Comparison of ENCODE assay signal across 9 mouse cellular contexts in the genomic region with DNA sequence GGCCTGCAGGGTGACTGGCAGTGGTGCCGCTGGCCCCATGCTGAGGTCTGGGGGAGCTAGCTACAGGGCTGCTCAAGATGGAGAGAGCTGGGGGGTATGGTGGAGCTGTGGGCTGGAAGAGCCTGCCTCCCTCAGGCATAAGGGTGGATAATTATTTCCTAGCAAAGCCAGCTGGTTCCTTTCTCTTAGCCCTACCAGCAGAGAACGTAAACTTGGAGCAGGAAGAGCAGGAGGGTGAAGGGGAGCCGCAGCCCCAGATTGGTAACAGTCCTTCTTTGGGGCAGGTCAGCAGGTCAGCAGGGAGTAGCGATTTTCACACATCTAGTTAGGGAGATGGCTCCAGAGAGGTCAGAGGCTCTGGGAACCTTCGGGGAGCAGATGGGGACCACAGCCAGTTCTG. TPM values are rescaled to one million over a fixed set of nuclear protein-coding genes. Genes with fewer than 3 reads are reported as not detected.
DNase-seq lines count a peak whose midpoint lies in the region; ATAC-seq and TF ChIP-seq lines count a peak whose summit lies in the region.
"Had no signal": no experiment of that assay in that cellular context is flagged by ENCODE, and none has a peak within 500 bp of the region (broad histone marks: within the 10 kb centered on the region; RNA-seq: fewer than 3 reads in every experiment).

No protein-coding gene starts in this region.

- intact Hi-C loops in gastrocnemius, adult 2 months (cut with DNase I) = no loop called here

- H3K4me3 ChIP-seq in gastrocnemius, adult 2 months = no peak overlapping the region
- no peak overlapping the region for H3K4me3 ChIP-seq in lung, postnatal 0 days (ENCODE audit: low read depth, low read length)
- no peak overlapping the region for H3K4me3 ChIP-seq in limb, embryonic 12.5 days (replicated peaks)
- H3K4me3 ChIP-seq in stomach, embryonic 16.5 days (replicated peaks; ENCODE audit: low read length) = no peak overlapping the region

- no peak overlapping the region for H3K9ac ChIP-seq in lung, postnatal 0 days (replicated peaks; ENCODE audit: low read depth)
- no peak overlapping the region for H3K9ac ChIP-seq in limb, embryonic 12.5 days (replicated peaks)
- no peak overlapping the region for H3K9ac ChIP-seq in stomach, embryonic 16.5 days (ENCODE audit: low read length)

- no peaks in the 10 kb centered on the region; the same call in 1 of the 2 replicates for H3K4me1 ChIP-seq in lung, postnatal 0 days (ENCODE audit: insufficient read depth, low read depth, low read length)
- H3K4me1 ChIP-seq in limb, embryonic 12.5 days (replicated peaks) = peaks cover 17% of the 10 kb centered on the region
- peaks cover 9% of the 10 kb centered on the region for H3K4me1 ChIP-seq in stomach, embryonic 16.5 days (ENCODE audit: control insufficient read depth, insufficient read depth, low read length)

- H3K27me3 ChIP-seq in lung, postnatal 0 days (replicated peaks; ENCODE audit: insufficient read depth, low read length) = no peaks in the 10 kb centered on the region
- no peaks in the 10 kb centered on the region for H3K27me3 ChIP-seq in limb, embryonic 12.5 days
- no peaks in the 10 kb centered on the region for H3K27me3 ChIP-seq in stomach, embryonic 16.5 days (ENCODE audit: control insufficient read depth, insufficient read depth, low read length)

- H3K4me2 ChIP-seq in lung, postnatal 0 days (replicated peaks; ENCODE audit: low read depth, low read length) = no peak overlapping the region
- no peak overlapping the region for H3K4me2 ChIP-seq in limb, embryonic 12.5 days
- no peak overlapping the region for H3K4me2 ChIP-seq in stomach, embryonic 16.5 days (ENCODE audit: low read depth, low read length)

- peak overlapping the region; percentile 62; the same call in 1 of the 2 replicates for H3K27ac ChIP-seq in gastrocnemius, adult 2 months
- H3K27ac ChIP-seq in lung, postnatal 0 days (ENCODE audit: low read length) = no peak overlapping the region; the same call in 1 of the 2 replicates
- H3K27ac ChIP-seq in limb, embryonic 12.5 days = peak overlapping the region; percentile 77
- H3K27ac ChIP-seq in stomach, embryonic 16.5 days (ENCODE audit: low read length) = peak overlapping the region; percentile 1; the same call in 1 of the 2 replicates

- WGBS in lung, postnatal 0 days = 47% methylated on average over 5 of the region's 5 CpGs
- whole genome bisulfite sequencing in limb, embryonic 12.5 days = 13% methylated on average over 5 of the region's 5 CpGs
- WGBS in stomach, embryonic 16.5 days = 27% methylated on average over 5 of the region's 5 CpGs

- 0 out of 2 replicates have a peak, but pooled peaks cover 12% of the 10 kb centered on the region for H3K36me3 ChIP-seq in lung, postnatal 0 days (ENCODE audit: insufficient read depth, low read length)
- H3K36me3 ChIP-seq in limb, embryonic 12.5 days = peaks cover 65% of the 10 kb centered on the region
- peaks cover 7% of the 10 kb centered on the region; the same call in 1 of the 2 replicates for H3K36me3 ChIP-seq in stomach, embryonic 16.5 days (ENCODE audit: control insufficient read depth, insufficient read depth, low read length)

- DNase-seq in gastrocnemius, adult 2 months = no peak
- DNase-seq in gastrocnemius, postnatal 4 days (ENCODE audit: low spot score in 2 of 2) = no peak
- DNase-seq in lung, postnatal 0 days (ENCODE audit: low spot score) = peak; percentile 52
- no peak for DNase-seq in lung, postnatal 10 days
- no peak for DNase-seq in layer of hippocampus, adult 8-10 months (ENCODE audit: low spot score in 2 of 2)
- DNase-seq: liver had no signal

- no peak for TF ChIP-seq EP300 in lung, postnatal 0 days (IDR thresholded peaks at IDR 0.05)

- ATAC-seq in lung, postnatal 0 days = peak; percentile 58
- peak; percentile 29; the same call in 1 of the 2 replicates for ATAC-seq in limb, embryonic 12.5 days (ENCODE audit: insufficient number of reproducible peaks, insufficient read depth, low FRiP score, low TSS enrichment, low read depth)
- no peak for ATAC-seq in stomach, embryonic 16.5 days (ENCODE audit: insufficient read depth, low FRiP score)
- no peak for ATAC-seq in erythroblast, adult 5-6 weeks (replicated peaks; ENCODE audit: low FRiP score, poor library complexity, severe bottlenecking)

- TF ChIP-seq CTCF in gastrocnemius, adult 2 months (IDR thresholded peaks at IDR 0.05) = no peak
- peak; percentile 45 for TF ChIP-seq CTCF in lung, postnatal 0 days (IDR thresholded peaks at IDR 0.05)

- no peaks in the 10 kb centered on the region for H3K9me3 ChIP-seq in lung, postnatal 0 days (ENCODE audit: low read length)
- H3K9me3 ChIP-seq in limb, embryonic 12.5 days = no peaks in the 10 kb centered on the region
- H3K9me3 ChIP-seq in stomach, embryonic 16.5 days (replicated peaks; ENCODE audit: control insufficient read depth, low read length) = no peaks in the 10 kb centered on the region

RNA-seq across cellular contexts. Expression of a gene that starts 44.4 kb away (rescaled TPM):
- total RNA-seq in gastrocnemius, adult 2 months (2021) = 10 to 100 TPM; 57.5 to 97.5 TPM
- 100 to 1,000 TPM; 155 to 169 TPM for total RNA-seq in gastrocnemius, postnatal 4 days (2021)
- 60.3 and 74.8 TPM in 2 replicates for polyA plus RNA-seq in lung, postnatal 0 days (2015; fragmentation: Nextera tagmentation; extraction: Ambion mirVana)
- polyA plus RNA-seq in limb, embryonic 12.5 days (2016; fragmentation: Nextera tagmentation; extraction: Ambion mirVana) = 260 and 282 TPM in 2 replicates
- polyA plus RNA-seq in stomach, embryonic 16.5 days (2015; fragmentation: Nextera tagmentation; extraction: Ambion mirVana) = 49.6 and 60.4 TPM in 2 replicates
- total RNA-seq in layer of hippocampus, adult 8-10 months (2022) = 10 to 100 TPM; 74.0 to 91.8 (median 80.6) TPM
- total RNA-seq in erythroblast, adult 5-6 weeks (2015; ENCODE audit: low replicate concordance) = 5.4 and 8.6 TPM in 2 replicates
- 2.9 and 5.3 TPM in 2 replicates for total RNA-seq in erythroblast, adult 5-6 weeks (2017; ENCODE audit: low replicate concordance)

Comparison
In these comparisons a context has a peak if more than half of its experiments do, and no peak if none do; other contexts are left out.
1. ATAC-seq: peak in lung, postnatal 0 days (single experiment) and limb, embryonic 12.5 days (single experiment); none in stomach, embryonic 16.5 days (single experiment) and erythroblast, adult 5-6 weeks (single experiment).
2. RNA of a gene that starts 44.4 kb away (total RNA-seq): 155 to 169 TPM in gastrocnemius, postnatal 4 days, 57.5 to 97.5 TPM in gastrocnemius, adult 2 months and 74.0 to 91.8 TPM in layer of hippocampus, adult 8-10 months; 2.9 to 8.6 TPM in erythroblast, adult 5-6 weeks; every median in the first group is over 4 times any median in the second.